Mouse (Mus musculus): ENCODE results near the gene Hdhd5.

Hdhd5 gene

DNA sequence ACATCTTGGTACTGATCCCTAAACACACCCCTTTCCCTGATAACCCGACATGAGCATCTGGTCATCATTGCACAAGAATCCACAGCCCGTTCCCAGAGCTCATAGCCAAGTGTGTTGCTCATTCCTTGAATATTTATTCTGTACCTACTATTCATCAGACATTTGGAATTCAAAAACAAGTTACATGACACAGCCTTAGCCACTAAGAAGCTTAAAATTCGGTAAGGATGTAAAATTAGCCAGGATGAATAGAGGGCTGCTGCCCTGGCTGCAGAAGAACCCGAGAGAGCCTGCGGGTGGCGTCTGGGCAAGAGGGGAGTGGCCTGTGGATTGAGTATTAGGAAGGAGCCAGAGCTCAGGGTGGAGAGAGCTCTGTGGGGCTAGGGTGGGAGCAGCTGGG lies 48.4 kb downstream of the Hdhd5 start:
- DNase-seq (ENCODE audit: low read depth), result no peak

DNA sequence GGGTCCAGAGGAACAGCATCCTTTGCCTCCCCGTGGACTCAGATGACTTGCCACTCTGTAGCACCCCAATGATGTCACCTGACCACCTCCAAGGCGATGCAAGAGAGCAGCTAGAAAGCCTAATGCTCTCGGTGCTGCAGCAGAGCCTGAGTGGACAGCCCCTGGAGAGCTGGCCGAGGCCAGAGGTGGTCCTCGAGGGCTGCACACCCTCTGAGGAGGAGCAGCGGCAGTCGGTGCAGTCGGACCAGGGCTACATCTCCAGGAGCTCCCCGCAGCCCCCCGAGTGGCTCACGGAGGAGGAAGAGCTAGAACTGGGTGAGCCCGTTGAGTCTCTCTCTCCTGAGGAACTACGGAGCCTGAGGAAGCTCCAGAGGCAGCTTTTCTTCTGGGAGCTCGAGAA lies 49.1 kb downstream of the Hdhd5 start:
- DNase-seq (ENCODE audit: low read depth), result no peak

DNA sequence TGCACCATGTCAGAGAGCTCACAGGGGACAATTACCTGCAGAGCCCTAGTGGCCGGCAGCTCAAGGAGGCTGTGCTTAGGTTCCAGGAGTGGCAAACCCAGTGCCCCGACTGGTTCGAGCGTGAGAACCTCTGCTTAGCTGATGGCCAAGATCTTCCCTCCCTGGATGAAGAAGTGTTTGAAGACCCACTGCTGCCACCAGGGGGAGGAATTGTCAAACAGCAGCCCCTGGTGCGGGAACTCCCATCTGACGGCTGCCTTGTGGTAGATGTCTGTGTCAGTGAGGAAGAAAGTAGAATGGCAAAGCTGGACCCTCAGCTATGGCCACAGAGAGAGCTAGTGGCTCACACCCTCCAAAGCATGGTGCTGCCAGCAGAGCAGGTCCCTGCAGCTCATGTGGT lies 49.6 kb downstream of the Hdhd5 start:
- no peak for DNase-seq (ENCODE audit: low read depth)

DNA sequence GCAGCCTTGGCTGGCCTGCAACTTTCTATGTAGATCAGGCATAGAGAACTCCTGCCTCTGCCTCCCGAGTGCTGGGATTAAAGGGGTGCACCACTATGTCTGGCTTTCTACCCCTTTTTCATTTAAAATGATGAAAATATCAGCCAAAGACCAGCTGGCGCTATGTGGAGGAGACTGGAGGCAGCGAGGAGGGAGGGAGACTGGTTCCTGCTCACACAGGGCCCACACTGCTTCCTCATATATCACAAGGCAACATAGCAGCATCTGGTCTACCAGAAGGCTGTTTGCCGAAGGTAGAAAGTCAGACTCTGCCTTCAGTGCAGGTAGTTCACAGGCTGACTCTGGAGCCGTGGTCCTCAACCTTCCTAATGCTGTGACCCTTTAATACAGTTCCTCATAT lies 50.8 kb downstream of the Hdhd5 start:
- DNase-seq (ENCODE audit: low read depth), result no peak

DNA sequence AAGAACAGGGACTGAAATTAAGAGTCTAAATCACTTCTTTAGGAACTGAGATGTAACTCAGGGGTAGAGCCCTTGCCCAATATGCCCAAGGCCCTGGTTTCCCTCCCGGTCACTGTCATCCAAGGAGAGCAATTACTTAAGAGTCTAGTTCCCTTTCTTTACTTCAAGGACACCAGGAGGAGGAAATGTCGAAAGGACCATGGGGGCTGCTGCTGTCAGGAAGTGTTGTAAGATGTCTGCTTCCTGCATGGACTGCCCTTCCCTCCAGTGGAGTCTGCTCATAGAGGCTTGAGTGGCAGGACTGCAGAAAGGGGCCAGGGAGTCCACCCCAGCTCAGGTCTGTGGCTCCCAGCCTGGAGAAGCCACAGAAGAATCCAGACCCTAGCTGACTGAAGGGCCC lies 51.8 kb downstream of the Hdhd5 start:
- no peak for DNase-seq (ENCODE audit: low read depth)

DNA sequence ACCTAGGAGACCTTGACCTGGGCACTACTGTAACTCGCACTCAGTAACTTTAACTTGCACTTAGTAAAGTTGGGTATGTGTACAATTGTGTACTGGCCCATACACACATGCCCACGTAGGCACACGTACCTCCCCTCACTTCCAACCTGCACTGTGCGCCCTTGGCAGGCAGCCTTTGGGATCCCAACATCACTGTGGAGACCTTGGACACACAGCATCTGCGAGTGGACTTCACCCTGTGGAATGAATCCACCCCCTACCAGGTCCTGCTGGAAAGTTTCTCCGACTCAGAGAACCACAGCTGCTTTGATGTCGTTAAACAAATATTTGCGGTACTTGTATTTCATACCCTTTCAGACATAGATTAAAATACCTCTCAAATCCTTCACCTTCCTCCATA lies 55.8 kb downstream of the Hdhd5 start:
- no peak for DNase-seq (ENCODE audit: low read depth)

DNA sequence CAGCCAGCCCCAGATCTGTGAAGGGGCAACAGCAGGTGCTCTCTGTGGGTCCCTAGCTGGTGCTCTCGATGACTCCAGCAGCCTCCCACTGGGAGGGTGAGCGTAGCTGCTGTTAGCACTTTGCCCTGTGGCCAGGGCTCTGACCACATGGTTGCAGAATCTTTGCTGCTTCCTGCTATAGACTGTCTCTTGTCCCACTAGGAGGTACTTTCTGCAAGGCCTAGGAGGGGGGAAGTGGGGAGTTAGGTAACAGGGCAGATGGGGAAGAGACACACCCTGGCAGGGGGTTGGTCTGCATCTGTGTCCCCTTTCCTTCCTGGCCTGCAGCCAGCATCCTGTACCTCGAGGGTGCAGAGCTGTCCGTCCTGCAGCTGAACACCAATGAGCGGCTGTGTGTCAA lies 57.7 kb downstream of the Hdhd5 start:
- DNase-seq (ENCODE audit: low read depth), result no peak

DNA sequence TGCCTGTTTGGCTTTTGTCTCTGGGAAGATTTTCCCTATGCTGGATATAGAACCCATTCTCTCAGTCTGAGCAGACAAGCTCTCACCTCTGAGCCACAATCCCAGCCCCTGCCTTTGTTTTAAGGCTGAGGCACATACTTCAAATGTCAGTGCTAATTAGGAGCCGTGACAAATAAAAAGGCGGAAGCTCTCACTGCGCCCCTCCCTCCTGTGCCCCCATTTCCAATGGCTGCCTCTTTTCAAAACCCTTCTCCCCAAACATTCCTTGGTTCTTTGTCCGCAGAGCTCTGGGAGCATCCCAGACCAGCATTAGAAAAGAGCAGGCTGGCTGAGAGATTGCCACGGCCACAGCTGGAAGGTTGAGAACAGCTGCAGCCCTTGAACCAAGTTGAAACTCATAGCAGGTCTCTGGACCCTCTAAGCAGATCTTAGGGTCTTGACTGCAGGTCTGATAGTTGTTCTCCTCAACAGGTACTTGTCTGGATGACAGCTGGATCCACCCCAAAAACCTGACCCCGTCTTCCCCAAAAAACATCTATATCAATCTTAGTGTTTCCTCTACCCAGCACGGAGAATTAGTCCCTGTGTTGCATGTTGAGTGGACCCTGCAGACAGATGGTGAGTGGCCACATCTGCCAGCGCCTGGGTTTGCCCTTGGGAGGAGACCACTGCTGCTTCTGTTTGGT lies 58.5 kb downstream of the Hdhd5 start:
- no peak for DNase-seq (ENCODE audit: low read depth)

DNA sequence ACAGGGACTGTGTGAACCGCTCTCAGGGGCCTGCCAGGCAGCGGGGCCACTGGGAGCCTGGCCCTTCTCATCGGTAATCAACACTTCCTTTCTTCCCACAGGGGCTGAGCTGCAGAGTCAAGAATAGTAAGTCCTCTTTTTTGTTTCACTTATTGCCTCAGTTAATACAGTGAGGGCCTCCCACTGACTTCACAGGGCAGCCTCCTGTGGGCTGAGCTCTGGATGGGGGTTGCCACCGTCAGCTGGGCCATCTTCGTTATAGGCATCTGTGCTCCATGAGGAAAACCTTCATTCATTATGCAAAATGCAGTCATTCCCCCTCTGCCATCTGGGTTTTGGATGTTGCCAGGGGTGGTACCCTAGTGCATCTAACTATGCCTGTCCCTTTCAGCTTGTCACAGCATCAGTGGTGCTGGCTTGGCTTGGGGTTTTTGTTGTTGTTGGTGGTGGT lies 59.1 kb downstream of the Hdhd5 start:
- no peak for DNase-seq (ENCODE audit: low read depth)

DNA sequence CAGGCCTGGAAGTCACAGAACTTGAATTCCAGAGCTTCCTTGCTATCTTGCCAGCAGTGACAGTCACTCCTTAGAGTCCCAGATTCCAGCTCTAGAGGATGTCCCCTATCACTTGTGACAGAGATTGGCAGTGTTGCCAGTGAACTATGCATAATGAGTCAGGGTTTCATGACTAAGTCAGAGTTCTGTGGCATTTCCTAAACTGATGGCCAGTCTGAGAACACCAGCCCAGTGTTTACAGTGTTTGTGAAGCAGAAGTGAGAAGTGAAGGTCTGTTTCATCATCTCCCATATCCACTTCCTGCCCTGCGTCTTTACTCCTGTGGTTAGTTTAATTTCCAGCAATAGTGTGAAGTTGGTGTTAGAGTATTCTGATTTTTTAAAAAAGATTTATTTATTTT lies 60.5 kb downstream of the Hdhd5 start:
- DNase-seq (ENCODE audit: low read depth), result no peak

DNA sequence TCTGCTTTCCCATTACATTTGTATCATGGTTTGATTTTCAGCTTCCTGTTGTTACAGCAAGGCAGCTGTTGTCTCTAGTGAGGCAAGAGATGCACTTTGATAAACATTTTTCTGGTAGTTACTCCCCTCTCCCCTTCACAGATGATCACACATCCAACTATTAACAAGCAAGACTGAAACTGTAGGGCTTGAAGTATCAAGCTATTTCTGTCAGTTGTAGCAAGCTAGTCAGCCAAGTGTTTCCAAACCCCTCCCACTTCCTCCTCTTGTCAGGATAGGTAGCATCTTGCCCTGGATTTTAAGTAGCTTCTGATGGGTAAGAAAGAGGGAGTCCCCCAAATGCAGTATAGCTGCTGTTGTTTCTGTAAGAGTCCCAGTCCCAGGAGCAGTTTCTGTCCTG lies 61.3 kb downstream of the Hdhd5 start:
- DNase-seq (ENCODE audit: low read depth), result no peak

DNA sequence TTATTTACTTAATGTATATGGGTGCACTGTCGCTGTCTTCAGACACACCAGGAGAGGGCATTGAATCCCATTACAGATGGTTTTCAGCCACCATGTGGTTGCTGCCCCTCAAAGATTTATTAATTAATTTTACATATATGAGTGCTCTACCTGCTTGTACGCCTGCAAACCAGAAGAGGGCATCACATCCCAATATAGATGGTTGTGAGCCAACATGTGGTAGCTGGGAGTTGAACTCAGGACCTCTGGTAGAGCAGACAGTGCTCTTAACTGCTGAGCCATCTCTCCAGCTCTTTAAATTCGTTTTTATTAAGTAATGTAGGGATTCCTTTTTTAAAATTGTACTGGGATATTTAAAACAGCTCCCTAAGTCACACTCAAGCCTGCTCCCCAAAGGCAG lies 61.9 kb downstream of the Hdhd5 start:
- no peak for DNase-seq (ENCODE audit: low read depth)

DNA sequence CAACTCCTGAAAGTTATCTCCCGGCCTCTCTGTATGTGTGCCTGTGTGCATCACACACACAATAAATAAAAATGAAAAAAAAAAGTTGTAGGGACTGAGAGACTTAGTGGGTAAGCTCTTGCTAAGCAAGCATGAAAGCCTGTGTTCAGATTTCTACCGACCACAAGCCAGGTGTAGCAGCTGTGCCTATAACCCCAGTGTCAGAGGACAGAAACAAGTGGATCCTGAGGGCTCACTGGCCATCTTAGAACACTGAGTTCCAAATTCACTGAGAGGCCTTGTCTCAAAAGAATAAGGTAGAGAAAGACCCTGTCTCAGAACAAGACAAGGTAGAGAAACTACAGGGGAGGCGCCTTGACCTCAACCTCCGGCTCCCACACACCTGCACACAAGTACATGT lies 62.9 kb downstream of the Hdhd5 start:
- DNase-seq (ENCODE audit: low read depth), result no peak

DNA sequence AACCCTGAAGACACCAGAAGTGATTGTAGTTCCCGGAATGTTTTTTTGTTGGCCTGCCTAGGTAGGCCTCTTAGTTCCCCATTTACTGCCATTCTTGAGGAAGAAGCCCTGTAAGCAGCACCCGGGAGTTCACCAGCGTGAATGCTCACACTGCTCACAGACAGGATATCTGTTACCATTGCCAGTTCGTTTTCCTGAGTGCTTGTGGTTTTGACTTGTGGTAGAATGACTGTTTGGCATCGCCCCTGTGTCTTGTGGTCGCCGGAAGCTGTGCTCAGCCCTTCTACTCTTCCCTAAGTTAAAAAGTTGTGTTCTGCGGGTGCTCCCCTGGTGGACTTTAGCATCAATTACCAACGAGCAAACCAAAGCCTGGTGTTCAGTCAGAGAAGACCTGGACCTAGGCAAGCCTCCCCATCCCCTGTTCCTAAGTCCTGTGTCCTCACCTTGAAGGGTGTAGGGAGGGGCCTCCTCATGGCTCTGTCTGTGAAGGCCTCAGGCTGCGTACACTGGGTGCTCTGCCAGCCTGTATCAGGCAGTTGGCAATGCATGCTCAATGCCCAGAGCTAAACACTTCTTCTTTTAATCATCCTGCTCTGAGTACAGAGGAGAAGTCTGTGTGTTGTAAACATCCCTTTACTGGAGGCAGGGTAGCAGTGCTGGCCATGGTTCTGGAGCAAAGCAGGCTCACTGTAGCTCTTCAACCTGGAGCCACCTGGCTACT lies 64.3 kb downstream of the Hdhd5 start:
- no peak for DNase-seq (ENCODE audit: low read depth)

DNA sequence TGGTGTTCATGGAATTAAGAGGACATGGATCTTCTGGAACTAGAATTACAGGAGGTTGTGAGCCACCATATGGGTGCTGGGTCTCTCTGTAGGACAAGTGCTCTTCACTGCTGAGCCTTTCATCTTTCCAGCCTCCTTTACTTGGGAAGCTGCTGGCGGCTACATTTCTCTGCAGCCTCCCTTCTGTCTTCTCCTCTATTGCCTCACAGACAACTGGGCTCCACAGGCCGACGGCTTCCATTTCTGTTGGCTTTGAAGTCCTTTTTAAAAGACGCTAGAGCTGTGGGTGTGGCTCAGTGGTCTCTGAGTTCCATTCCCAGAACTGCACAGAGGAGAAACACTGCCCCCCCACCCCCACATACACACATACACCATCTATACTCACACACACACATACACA lies 65.7 kb downstream of the Hdhd5 start:
- no peak for DNase-seq (ENCODE audit: low read depth)

DNA sequence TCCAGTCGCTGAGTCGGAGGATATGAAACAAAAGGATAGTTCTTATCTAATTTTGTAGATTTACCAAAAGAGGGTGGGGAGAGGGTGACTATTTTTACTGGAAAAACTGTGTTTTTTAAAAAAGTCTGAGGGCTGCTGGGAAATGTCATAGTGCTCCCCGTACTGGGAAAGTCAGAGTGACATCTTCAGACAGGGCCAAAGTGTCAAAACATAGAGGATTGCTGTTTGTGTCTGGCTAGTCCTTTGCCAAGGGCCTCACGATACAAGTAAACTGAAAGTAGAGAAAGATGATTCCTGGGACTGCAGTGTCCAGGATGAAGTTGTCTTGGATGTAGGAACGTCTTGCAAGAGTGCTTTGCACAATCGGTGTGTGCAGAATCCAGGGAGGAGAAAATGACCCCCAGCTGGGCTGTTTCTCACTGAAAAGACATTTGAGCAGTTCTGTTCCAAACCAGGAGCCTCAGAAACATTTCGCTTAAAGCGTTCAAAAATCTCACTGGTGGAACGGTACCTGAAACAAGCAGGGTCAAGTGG lies 66.6 kb downstream of the Hdhd5 start:
- no peak for DNase-seq (ENCODE audit: low read depth)

DNA sequence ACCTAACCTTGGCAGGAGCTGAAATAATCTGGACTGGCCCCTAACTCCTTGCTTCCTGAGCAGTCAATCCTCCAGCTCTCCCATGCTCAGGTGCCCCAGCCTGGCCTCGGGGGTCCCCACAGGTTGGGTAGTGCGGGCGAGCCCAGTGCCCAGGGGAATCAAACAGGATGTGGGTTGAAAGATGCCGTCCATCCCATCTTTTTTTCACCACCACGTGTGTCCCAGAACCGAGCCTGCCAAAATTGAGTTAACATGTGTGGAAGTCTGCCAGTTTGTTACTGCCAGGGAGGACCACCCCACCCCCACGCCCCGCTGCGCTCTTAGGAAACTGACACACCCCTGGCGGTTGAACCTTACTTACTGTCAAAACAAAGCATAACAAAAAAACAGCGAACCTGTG lies 67.2 kb downstream of the Hdhd5 start:
- peak; percentile 68 for DNase-seq (ENCODE audit: low read depth)

DNA sequence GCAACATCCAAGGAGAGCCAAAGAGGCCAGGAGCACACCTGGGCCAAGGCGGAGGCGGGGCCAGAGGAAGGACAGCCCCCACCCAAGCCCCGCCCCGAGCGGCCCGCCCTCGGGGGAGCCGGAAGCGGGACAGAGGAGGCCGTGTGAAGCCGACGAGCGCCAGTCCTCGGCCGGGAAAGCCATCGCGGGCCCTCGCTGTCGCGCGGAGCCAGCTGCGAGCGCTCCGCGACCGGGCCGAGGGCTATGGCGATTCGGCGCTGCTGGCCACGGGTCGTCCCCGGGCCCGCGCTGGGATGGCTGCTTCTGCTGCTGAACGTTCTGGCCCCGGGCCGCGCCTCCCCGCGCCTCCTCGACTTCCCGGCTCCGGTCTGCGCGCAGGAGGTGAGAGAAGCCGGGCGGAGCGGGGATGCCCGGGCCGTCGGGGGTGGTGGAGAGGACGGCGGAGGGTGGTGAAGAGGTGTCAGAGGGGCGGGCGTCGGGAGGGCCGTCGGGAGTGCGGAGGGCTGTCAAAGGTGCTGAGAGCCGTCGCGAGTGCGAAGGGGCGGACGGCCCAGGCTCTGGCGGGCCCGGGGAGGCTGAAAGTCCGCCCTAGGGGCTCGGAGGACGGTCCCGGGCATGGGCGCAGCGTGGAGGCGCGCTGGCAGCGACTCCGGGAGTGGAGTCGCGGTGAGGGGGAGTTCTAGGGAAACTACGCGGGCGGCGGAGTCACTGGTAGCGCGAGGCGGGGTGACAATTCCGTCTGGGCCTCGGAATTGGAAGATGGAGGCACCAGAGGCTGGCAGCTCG lies 67.8 kb downstream of the Hdhd5 start, which contains the start of gene Il17ra:
Il17ra (plus strand) TSS at position 162 of the 786 bp plus-strand sequence.
- DNase-seq (ENCODE audit: low read depth), result peak; percentile 68

DNA sequence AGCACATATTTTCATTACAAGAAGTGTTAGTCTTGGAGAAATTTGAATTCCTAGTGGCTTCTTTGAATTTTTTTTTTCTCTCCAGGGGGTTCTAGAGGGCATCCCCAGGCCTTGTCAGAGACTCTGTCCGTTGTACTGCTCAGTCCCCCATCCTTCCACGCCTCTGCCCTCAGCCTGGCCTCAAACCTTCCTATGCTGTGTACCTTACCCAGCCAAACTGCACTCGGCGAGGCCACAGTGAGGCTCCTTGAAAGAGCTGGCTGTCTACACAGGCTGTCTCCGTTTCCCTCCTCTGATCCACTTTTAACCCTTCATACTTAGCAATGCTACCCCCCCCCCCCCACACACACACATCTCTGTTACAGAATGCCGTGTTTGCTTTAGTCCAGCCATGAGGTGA lies 68.9 kb downstream of the Hdhd5 start:
- no peak for DNase-seq (ENCODE audit: low read depth)

DNA sequence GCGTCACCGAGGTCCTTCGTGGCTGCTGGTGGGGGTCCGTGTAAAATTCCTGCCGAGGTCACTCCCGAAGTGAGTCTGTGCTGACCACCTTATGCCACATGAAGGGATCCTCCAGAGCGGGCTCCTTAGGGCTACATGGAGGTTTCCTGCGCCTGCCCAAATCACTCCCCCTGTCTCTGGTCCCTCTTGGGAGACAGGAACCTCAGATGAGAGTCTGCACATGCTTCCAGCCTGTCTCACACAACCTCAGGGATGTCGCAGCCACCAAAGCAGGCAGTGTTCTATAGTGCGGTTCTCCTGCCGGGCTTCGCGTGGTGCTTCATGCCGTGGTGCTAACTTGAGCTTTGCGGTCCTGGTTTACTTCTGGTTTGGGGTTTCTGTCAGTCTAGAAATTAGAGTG lies 69.9 kb downstream of the Hdhd5 start:
- no peak for DNase-seq (ENCODE audit: low read depth)
